Mouse (Mus musculus) lung, embryonic 14.5 days (tissue): Measurements from ENCODE around the gene Vtcn1. TPM values are rescaled to one million over a fixed set of nuclear protein-coding genes. Genes with fewer than 3 reads are reported as not detected.

Experiments
- ATAC-seq: fragments of 200-750 bp; cut with Nextera tagmentation; 2 replicates; pipeline ENCODE4 v1.8.0; 2017; ENCODE audit warnings: mild to moderate bottlenecking, moderate TSS enrichment, moderate library complexity; ENCODE audit not compliant: insufficient read depth
- DNase-seq: peaks from one replicate; pipeline ENCODE4 v3.0.0-alpha.2; 2015
- H3K27ac ChIP-seq: fragments of 300-500 bp; sonication (generic); 2 replicates; pipeline ENCODE4 v1.5.1; 2014; ENCODE audit warnings: low read depth, mild to moderate bottlenecking, moderate library complexity
- H3K27me3 ChIP-seq: fragments of 300-500 bp; sonication (generic); 2 replicates; pipeline ENCODE4 v1.6.1; 2014; ENCODE audit warnings: low read length, control low read depth; ENCODE audit not compliant: insufficient read depth
- H3K36me3 ChIP-seq: fragments of 300-500 bp; sonication (generic); 2 replicates; pipeline ENCODE4 v1.6.1; 2014; ENCODE audit warnings: control low read depth; ENCODE audit not compliant: insufficient read depth
- H3K4me1 ChIP-seq: fragments of 300-500 bp; sonication (generic); 2 replicates; pipeline ENCODE4 v1.6.1; 2014; ENCODE audit warnings: antibody characterized with exemption, control low read depth; ENCODE audit not compliant: insufficient read depth
- H3K4me2 ChIP-seq: fragments of 300-500 bp; sonication (generic); 2 replicates; pipeline ENCODE4 v1.6.1; 2014; ENCODE audit warnings: mild to moderate bottlenecking
- H3K4me3 ChIP-seq: fragments of 300-500 bp; sonication (generic); 2 replicates; pipeline ENCODE4 v1.5.1; 2014; ENCODE audit warnings: low read depth, low read length
- H3K9ac ChIP-seq: fragments of 300-500 bp; sonication (generic); 2 replicates; pipeline ENCODE4 v1.6.1; 2014
- H3K9me3 ChIP-seq: fragments of 300-500 bp; sonication (generic); 2 replicates; pipeline ENCODE4 v1.6.1; 2016; ENCODE audit warnings: low read depth, low read length, control low read depth
- CTCF ChIP-seq: IDR thresholded peaks from 2 replicates; pipeline ENCODE4 v1.5.1; 2016; ENCODE audit warnings: antibody characterized with exemption, low read depth
- WGBS: fragments of 180-500 bp; shearing (Covaris S2); extraction: QIAGEN DNeasy Blood & Tissue Kit; methylation state at CpG from one replicate; pipeline ENCODE4 v1.1.7; 2014; 5-methylcytosine and 5-hydroxymethylcytosine counted together
- polyA plus RNA-seq: library from polyadenylated mRNA; unstranded; fragments of >200 nt; fragmentation: Nextera tagmentation; extraction: Ambion mirVana; gene quantifications from 2 replicates; pipeline ENCODE4 v1.2.1, GENCODE M21; 2014

Vtcn1 gene
- polyA plus RNA-seq, 1 experiment from 2014 or later: 0.09 TPM

- peak; percentile 58 for ATAC-seq
- 29% methylated on average over 28 of the region's 28 CpGs for WGBS
These were observed 97.5 kb downstream of the Vtcn1 start for GRCm38 (mm10) chr3:100922506-100923375.

GRCm38 (mm10) chr3:100924065-100924732 lies 98.9 kb downstream of the Vtcn1 start:
- Histone ChIP-seq H3K4me3 (no peak overlapping the region), H3K9me3 (no peaks in the 10 kb centered on the region), H3K4me2 (no peak overlapping the region), H3K9ac (0 out of 2 replicates have a peak overlapping the region, but pooled peaks have one; percentile 6), H3K27ac (no peak overlapping the region), H3K4me1 (peaks cover 17% of the 10 kb centered on the region), H3K27me3 (no peaks in the 10 kb centered on the region), H3K36me3 (peaks cover 13% of the 10 kb centered on the region)
- DNase-seq (no peak), ATAC-seq (no peak)
- WGBS: 69% methylated on average over 6 of the region's 6 CpGs
- TF ChIP-seq CTCF: no peak

More at GRCm38 (mm10) chr3:100922506-100923375, 97.5 kb downstream of the Vtcn1 start:
- DNase-seq: no peak
- Histone ChIP-seq H3K27me3 (no peaks in the 10 kb centered on the region), H3K9me3 (no peaks in the 10 kb centered on the region), H3K4me3 (peak overlapping the region; percentile 48), H3K36me3 (0 out of 2 replicates have a peak, but pooled peaks cover 3% of the 10 kb centered on the region), H3K4me2 (peak overlapping the region; percentile 81), H3K4me1 (peaks cover 17% of the 10 kb centered on the region), H3K9ac (peak overlapping the region; percentile 68), H3K27ac (peak overlapping the region; percentile 85)
- no peak for TF ChIP-seq CTCF

- H3K36me3 ChIP-seq: peaks cover 13% of the 10 kb centered on the region
- WGBS: 56% methylated on average over 16 of the region's 16 CpGs
- no peaks in the 10 kb centered on the region for H3K27me3 ChIP-seq
- H3K4me1 ChIP-seq: peaks cover 17% of the 10 kb centered on the region
- no peak overlapping the region for H3K4me3 ChIP-seq
- no peak overlapping the region for H3K9ac ChIP-seq
- 0 out of 2 replicates have a peak overlapping the region, but pooled peaks have one; percentile 2 for H3K4me2 ChIP-seq
- no peaks in the 10 kb centered on the region for H3K9me3 ChIP-seq
- no peak overlapping the region for H3K27ac ChIP-seq
- ATAC-seq (no peak), DNase-seq (peak; percentile 70)
- no peak for TF ChIP-seq CTCF
These were observed 99.9 kb downstream of the Vtcn1 start for GRCm38 (mm10) chr3:100925176-100925575.

GRCm38 (mm10) chr3:100931332-100932076 lies 106.2 kb downstream of the Vtcn1 start:
- DNase-seq (no peak), ATAC-seq (no peak)
- WGBS: 91% methylated on average over 23 of the region's 23 CpGs
- no peak overlapping the region for H3K9ac ChIP-seq
- no peak overlapping the region for H3K27ac ChIP-seq
- no peaks in the 10 kb centered on the region for H3K4me1 ChIP-seq
- H3K4me2 ChIP-seq: no peak overlapping the region
- H3K9me3 ChIP-seq: no peaks in the 10 kb centered on the region
- no peak for TF ChIP-seq CTCF
- peaks cover 49% of the 10 kb centered on the region for H3K36me3 ChIP-seq
- H3K27me3 ChIP-seq: no peaks in the 10 kb centered on the region
- H3K4me3 ChIP-seq: no peak overlapping the region

GRCm38 (mm10) chr3:100932077-100932944 lies 107.1 kb downstream of the Vtcn1 start:
- Histone ChIP-seq H3K9ac (no peak overlapping the region), H3K4me3 (no peak overlapping the region), H3K27me3 (no peaks in the 10 kb centered on the region), H3K27ac (no peak overlapping the region), H3K4me2 (no peak overlapping the region), H3K36me3 (peaks cover 46% of the 10 kb centered on the region), H3K9me3 (no peaks in the 10 kb centered on the region), H3K4me1 (no peaks in the 10 kb centered on the region)
- WGBS: 72% methylated on average over 11 of the region's 11 CpGs
- DNase-seq (peak; percentile 36), ATAC-seq (no peak)
- peak; percentile 40 for TF ChIP-seq CTCF

GRCm38 (mm10) chr3:100935521-100935920 lies 110.3 kb downstream of the Vtcn1 start:
- Histone ChIP-seq H3K4me2 (no peak overlapping the region), H3K9ac (no peak overlapping the region), H3K4me3 (no peak overlapping the region), H3K27ac (no peak overlapping the region), H3K36me3 (peaks cover 67% of the 10 kb centered on the region), H3K27me3 (no peaks in the 10 kb centered on the region), H3K9me3 (no peaks in the 10 kb centered on the region), H3K4me1 (no peaks in the 10 kb centered on the region)
- ATAC-seq (no peak), DNase-seq (no peak)
- WGBS: 87% methylated on average over 6 of the region's 6 CpGs
- TF ChIP-seq CTCF: no peak
